ENCODE assay signal across 14 mouse cellular contexts in the genomic region with DNA sequence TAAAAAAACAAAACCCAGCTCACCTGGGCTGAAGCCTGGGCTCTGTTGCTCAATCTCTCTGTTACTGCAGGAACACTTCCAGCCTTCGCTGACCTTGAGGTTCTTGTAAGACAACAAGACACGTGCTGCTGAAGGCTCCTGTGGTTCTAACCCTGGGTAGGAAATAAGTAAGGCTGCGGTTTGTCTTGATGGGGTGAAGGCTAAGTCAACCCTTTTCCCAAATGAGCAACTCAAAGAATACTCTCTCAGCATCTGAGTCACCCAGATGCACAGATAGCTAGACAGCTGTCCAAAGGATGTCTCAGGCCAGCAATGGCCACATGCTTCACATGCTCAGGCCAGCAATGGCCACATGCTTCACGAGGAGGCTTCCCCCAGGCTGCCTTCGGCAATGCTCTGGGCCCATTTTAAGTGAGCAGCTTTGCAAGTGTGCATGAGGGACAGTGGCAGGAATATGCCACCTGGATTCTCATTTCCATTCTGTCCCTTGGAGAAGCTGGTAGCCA.
"Had no signal": no experiment of that assay in that cellular context is flagged by ENCODE, and none has a peak within 500 bp of the region (broad histone marks: within the 10 kb centered on the region; RNA-seq: fewer than 3 reads in every experiment).

No protein-coding gene starts in this region.

- H3K4me3 ChIP-seq: midbrain, embryonic 10.5 days; midbrain, embryonic 12.5 days; neural tube, embryonic 12.5 days had no signal

- H3K4me2 ChIP-seq: lung, embryonic 14.5 days; midbrain, embryonic 12.5 days; neural tube, embryonic 12.5 days had no signal

- H3K27me3 ChIP-seq: midbrain, embryonic 12.5 days; neural tube, embryonic 12.5 days had no signal

- DNase-seq: lung, adult 18-20 months; lung, embryonic 14.5 days; lung, postnatal 10 days; lung, postnatal 4 days; midbrain, embryonic 14.5 days; right cerebral cortex, postnatal 25 days; right cerebral cortex, postnatal 4 days; spleen, adult 18-20 months; thymus, adult 18-20 months; thymus, postnatal 14 days; thymus, postnatal 36 days had no signal

- H3K36me3 ChIP-seq: midbrain, embryonic 10.5 days; midbrain, embryonic 12.5 days; neural tube, embryonic 12.5 days had no signal
